Mouse (Mus musculus) spleen, adult 2 months (tissue): Measurements from ENCODE around the gene Catspere2.
"Not testable (repeated sequence)": the region's sequence is repeated elsewhere in the genome, so short reads cannot be mapped to it uniquely, and the experiment has no call there.

Experiments used
- CTCF ChIP-seq: fragments of 200-500 bp; IDR thresholded peaks from 2 replicates; pipeline ENCODE4 v1.5.1; 2011; ENCODE audit warnings: mild to moderate bottlenecking, inconsistent platforms; ENCODE audit not compliant: insufficient read depth, insufficient read length, insufficient replicate concordance; ENCODE audit errors: extremely low read depth
- POLR2A ChIP-seq: fragments of 200-500 bp; IDR thresholded peaks from 2 replicates; pipeline ENCODE4 v1.6.1; 2011; ENCODE audit warnings: low read depth, low read length, inconsistent platforms

GRCm38 (mm10) chr1:178108514-178108913, 125.3 kb downstream of the Catspere2 start:
- TF ChIP-seq POLR2A, CTCF: not testable (repeated sequence)
